Mouse (Mus musculus) MEL (cell line): ENCODE measurements around the gene Gmppb. TPM values are rescaled to one million over a fixed set of nuclear protein-coding genes. Genes with fewer than 3 reads are reported as not detected.

Experiments used
- DNase-seq: peaks from one replicate; pipeline ENCODE4 v3.0.0; 2011; ENCODE audit warnings: low read depth, low spot score
- H3K27ac ChIP-seq: 2 replicates; pipeline ENCODE4 v1.5.1; 2012; ENCODE audit warnings: low read depth, mild to moderate bottlenecking, control low read depth, low read length, moderate library complexity; ENCODE audit not compliant: control insufficient read depth
- H3K27me3 ChIP-seq, 2 experiments: fragments of 150-350 bp in 1 of 2; sonication (generic) in 1 of 2; 2 replicates each; pipeline ENCODE4 v1.6.1; 2012; ENCODE audit warnings: low read length in 2 of 2, mild to moderate bottlenecking in 2 of 2, improper control_type of control experiment in 1 of 2, moderate library complexity in 1 of 2; ENCODE audit not compliant: insufficient read depth in 2 of 2, control insufficient read depth in 1 of 2
- H3K36me3 ChIP-seq, 2 experiments: 2 replicates each; pipeline ENCODE4 v1.6.1; 2012 to 2014; ENCODE audit warnings: low read length in 2 of 2, improper control_type of control experiment in 1 of 2, inconsistent platforms in 1 of 2, mild to moderate bottlenecking in 1 of 2; ENCODE audit not compliant: insufficient read depth in 2 of 2, control insufficient read depth in 1 of 2
- H3K4me1 ChIP-seq, 2 experiments: fragments of 150-350 bp in 1 of 2; sonication (generic) in 1 of 2; 2 replicates each; pipeline ENCODE4 v1.6.1; 2012; ENCODE audit warnings: low read length in 2 of 2, improper control_type of control experiment in 1 of 2, mild to moderate bottlenecking in 1 of 2; ENCODE audit not compliant: insufficient read depth in 2 of 2, control insufficient read depth in 1 of 2
- H3K4me3 ChIP-seq, 2 experiments: fragments of 150-350 bp in 1 of 2; sonication (generic) in 1 of 2; 2 replicates each; pipeline ENCODE4 v1.5.1; 2012; ENCODE audit warnings: low read depth in 2 of 2, low read length in 2 of 2, mild to moderate bottlenecking in 2 of 2, moderate library complexity in 2 of 2, control low read depth in 1 of 2, improper control_type of control experiment in 1 of 2; ENCODE audit not compliant: control insufficient read depth in 1 of 2, insufficient read depth in 1 of 2
- H3K79me2 ChIP-seq: 2 replicates; pipeline ENCODE4 v1.6.1; 2012; ENCODE audit warnings: mild to moderate bottlenecking, low read length, moderate library complexity; ENCODE audit not compliant: control insufficient read depth, poor library complexity, insufficient read depth
- H3K9ac ChIP-seq: 2 replicates; pipeline ENCODE4 v1.6.1; 2012; ENCODE audit warnings: low read depth, mild to moderate bottlenecking, control low read depth, low read length, moderate library complexity; ENCODE audit not compliant: control insufficient read depth, poor library complexity, severe bottlenecking
- H3K9me3 ChIP-seq: fragments of 150-350 bp; sonication (generic); replicated peaks from 2 replicates; pipeline ENCODE4 v1.6.1; 2012; ENCODE audit warnings: mild to moderate bottlenecking, low read length, improper control_type of control experiment, moderate library complexity; ENCODE audit not compliant: insufficient read depth
- CTCF ChIP-seq, 3 experiments: IDR thresholded peaks in 2 of 3; conservative IDR thresholded peaks in 1 of 3; 2 replicates each; pipeline ENCODE4 v1.5.1; 2011 to 2012; ENCODE audit warnings: low read length in 3 of 3, low read depth in 2 of 3, mild to moderate bottlenecking in 2 of 3, improper control_type of control experiment in 1 of 3, inconsistent platforms in 1 of 3, mixed read lengths in 1 of 3, moderate library complexity in 1 of 3; ENCODE audit not compliant: control insufficient read depth in 1 of 3, insufficient read depth in 1 of 3, poor library complexity in 1 of 3, severe bottlenecking in 1 of 3
- E2F4 ChIP-seq: IDR thresholded peaks from 2 replicates; pipeline ENCODE4 v1.6.1; 2011; ENCODE audit warnings: low read depth, low read length, improper control_type of control experiment, borderline replicate concordance
- ELF1 ChIP-seq: IDR thresholded peaks from 2 replicates; pipeline ENCODE4 v1.6.1; 2014; ENCODE audit warnings: low read depth, mild to moderate bottlenecking, inconsistent platforms, low read length, improper control_type of control experiment, moderate library complexity
- EP300 ChIP-seq, 2 experiments: IDR thresholded peaks; 2 replicates each; pipeline ENCODE4 v1.6.1; 2011; ENCODE audit warnings: improper control_type of control experiment in 2 of 2, low read length in 2 of 2, low read depth in 1 of 2, mild to moderate bottlenecking in 1 of 2
- GABPA ChIP-seq: IDR thresholded peaks from 2 replicates; pipeline ENCODE4 v1.6.1; 2012; ENCODE audit warnings: low read depth, mild to moderate bottlenecking, inconsistent platforms, low read length, improper control_type of control experiment, moderate library complexity
- HCFC1 ChIP-seq: IDR thresholded peaks from 2 replicates; pipeline ENCODE4 v1.6.1; 2012; ENCODE audit warnings: low read depth, mild to moderate bottlenecking, inconsistent platforms, low read length, improper control_type of control experiment, moderate library complexity
- JUND ChIP-seq: IDR thresholded peaks from 2 replicates; pipeline ENCODE4 v1.6.1; 2011; ENCODE audit warnings: low read depth, mild to moderate bottlenecking, improper control_type of control experiment, low read length
- KAT2A ChIP-seq: conservative IDR thresholded peaks from 2 replicates; pipeline ENCODE4 v1.6.1; 2012; ENCODE audit warnings: low read depth, low read length, improper control_type of control experiment, inconsistent platforms
- MAFK ChIP-seq: IDR thresholded peaks from 2 replicates; pipeline ENCODE4 v1.6.1; 2011; ENCODE audit warnings: low read depth, mild to moderate bottlenecking, low read length, improper control_type of control experiment, borderline replicate concordance
- MAX ChIP-seq: IDR thresholded peaks from 2 replicates; pipeline ENCODE4 v1.6.1; 2011; ENCODE audit warnings: low read length, improper control_type of control experiment
- MAZ ChIP-seq: IDR thresholded peaks from 2 replicates; pipeline ENCODE4 v1.6.1; 2012; ENCODE audit warnings: low read depth, mild to moderate bottlenecking, inconsistent platforms, low read length, improper control_type of control experiment
- MEF2A ChIP-seq: IDR thresholded peaks from 2 replicates; pipeline ENCODE4 v1.6.1; 2014; ENCODE audit warnings: low read depth, mild to moderate bottlenecking, inconsistent platforms, low read length, improper control_type of control experiment; ENCODE audit not compliant: poor library complexity, insufficient replicate concordance, severe bottlenecking; ENCODE audit errors: extremely low read depth
- MXI1 ChIP-seq: IDR thresholded peaks from 2 replicates; pipeline ENCODE4 v1.6.1; 2011; ENCODE audit warnings: mild to moderate bottlenecking, low read depth, low read length, improper control_type of control experiment
- NELFE ChIP-seq: IDR thresholded peaks from 2 replicates; pipeline ENCODE4 v1.6.1; 2011; ENCODE audit warnings: low read depth, low read length, improper control_type of control experiment
- NRF1 ChIP-seq: IDR thresholded peaks from 2 replicates; pipeline ENCODE4 v1.6.1; 2014; ENCODE audit warnings: low read depth, mild to moderate bottlenecking, inconsistent platforms, low read length, improper control_type of control experiment, moderate library complexity; ENCODE audit not compliant: poor library complexity, insufficient read depth, severe bottlenecking
- POLR2AphosphoS2 ChIP-seq: IDR thresholded peaks from 2 replicates; pipeline ENCODE4 v1.6.1; 2011; ENCODE audit warnings: low read length, improper control_type of control experiment
- TBP ChIP-seq: IDR thresholded peaks from 2 replicates; pipeline ENCODE4 v1.8.0; 2011; ENCODE audit warnings: low read depth, low read length, improper control_type of control experiment
- TCF12 ChIP-seq: IDR thresholded peaks from 2 replicates; pipeline ENCODE4 v1.6.1; 2014; ENCODE audit warnings: low read depth, mild to moderate bottlenecking, inconsistent platforms, low read length, improper control_type of control experiment, moderate library complexity
- UBTF ChIP-seq: IDR thresholded peaks from 2 replicates; pipeline ENCODE4 v1.6.1; 2012; ENCODE audit warnings: low read depth, mild to moderate bottlenecking, inconsistent platforms, low read length, improper control_type of control experiment, moderate library complexity, borderline replicate concordance; ENCODE audit not compliant: insufficient read depth
- USF2 ChIP-seq, 2 experiments: IDR thresholded peaks; 2 replicates each; pipeline ENCODE4 v1.6.1; 2011 to 2012; ENCODE audit warnings: improper control_type of control experiment in 2 of 2, low read length in 2 of 2, borderline replicate concordance in 1 of 2, inconsistent platforms in 1 of 2, low read depth in 1 of 2, mild to moderate bottlenecking in 1 of 2; ENCODE audit not compliant: insufficient read depth in 1 of 2
- ZMIZ1 ChIP-seq: IDR thresholded peaks from 2 replicates; pipeline ENCODE4 v1.6.1; 2012; ENCODE audit warnings: low read depth, mild to moderate bottlenecking, inconsistent platforms, low read length, improper control_type of control experiment, moderate library complexity
- ZNF384 ChIP-seq: IDR thresholded peaks from 2 replicates; pipeline ENCODE4 v1.6.1; 2012; ENCODE audit warnings: low read depth, mild to moderate bottlenecking, inconsistent platforms, low read length, improper control_type of control experiment
- polyA plus RNA-seq, 2 experiments: library from polyadenylated mRNA; stranded (reverse) in 1 of 2; unstranded in 1 of 2; fragments of >175 nt in 1 of 2; fragments of >200 nt in 1 of 2; gene quantifications; 2 replicates each; pipeline versions ENCODE4 v1.2.1 to v1.2.4; 2012; ENCODE audit warnings: low replicate concordance in 2 of 2, low read depth in 1 of 2; ENCODE audit not compliant: insufficient read length in 2 of 2, insufficient read depth in 1 of 2, missing spikeins in 1 of 2
- total RNA-seq: library from RNA; depleted of rRNA; stranded (reverse); fragments of 300-350 nt; gene quantifications from 2 replicates; pipeline ENCODE4 v1.2.3, GENCODE M21; 2012

Gmppb gene
- total and polyA plus RNA-seq, 3 experiments: 26.2 to 38.1 TPM; not detected in 1

- peaks cover under 1 to 7% of the 10 kb centered on the region in 2 experiments; a peak in 3 of 4 replicates for H3K4me1 ChIP-seq
- H3K9me3 ChIP-seq: no peaks in the 10 kb centered on the region
- peaks cover 10% of the 10 kb centered on the region for H3K79me2 ChIP-seq
- H3K27ac ChIP-seq: no peak overlapping the region
- peaks cover 0 to 3% of the 10 kb centered on the region in 2 experiments; a peak in 1 of 4 replicates for H3K36me3 ChIP-seq
- no peak overlapping the region for H3K4me3 ChIP-seq
- TF ChIP-seq MXI1: no peak
- TF ChIP-seq E2F4: no peak
- TF ChIP-seq JUND: no peak
- no peak for TF ChIP-seq HCFC1
- TF ChIP-seq ZMIZ1: no peak
- TF ChIP-seq MAZ: no peak
- H3K27me3 ChIP-seq: no peaks in the 10 kb centered on the region
- no peak overlapping the region for H3K9ac ChIP-seq
- DNase-seq: no peak
Measured at GRCm38 (mm10) chr9:108090611-108091120, 41.6 kb downstream of the Gmppb start.

GRCm38 (mm10) chr9:108093586-108093985 is 44.5 kb downstream of the Gmppb start:
- H3K79me2 ChIP-seq: peaks cover 10% of the 10 kb centered on the region
- no peaks in the 10 kb centered on the region for H3K9me3 ChIP-seq
- H3K27me3 ChIP-seq: no peaks in the 10 kb centered on the region
- H3K27ac ChIP-seq: 0 out of 2 replicates have a peak overlapping the region, but pooled peaks have one; percentile 2
- H3K9ac ChIP-seq: peak overlapping the region; percentile 93
- TF ChIP-seq GABPA (no peak), TBP (no peak), ZNF384 (no peak)
- TF ChIP-seq, all 39 proteins: peak for 0
- no peak for DNase-seq
- Histone ChIP-seq H3K4me3 (peak overlapping the region; percentile 77 to 82), H3K36me3 (no peaks in the 10 kb centered on the region; a peak in 1 of 4 replicates), H3K4me1 (peaks cover 3 to 10% of the 10 kb centered on the region in 2 experiments; a peak in 3 of 4 replicates)

GRCm38 (mm10) chr9:108094184-108094941 is 45.3 kb downstream of the Gmppb start, which contains the start of gene Apeh:
Gene Apeh, minus strand, starts transcription at chr9:108094606.
- no peaks in the 10 kb centered on the region; a peak in 1 of 4 replicates for H3K36me3 ChIP-seq
- H3K9ac ChIP-seq: peak within 1 kb of the TSS; percentile 93
- H3K4me3 ChIP-seq: peak within 1 kb of the TSS; percentile 77 to 82
- H3K27me3 ChIP-seq: no peaks in the 10 kb centered on the region
- H3K27ac ChIP-seq: peak within 1 kb of the TSS; percentile 86
- peaks cover 3 to 10% of the 10 kb centered on the region in 2 experiments; a peak in 3 of 4 replicates for H3K4me1 ChIP-seq
- H3K79me2 ChIP-seq: peaks cover 10% of the 10 kb centered on the region
- H3K9me3 ChIP-seq: no peaks in the 10 kb centered on the region
- DNase-seq: peak; percentile 97
- TF ChIP-seq TBP (0 out of 2 replicates have a peak, but pooled peaks have one; percentile 18), MAX (no peak; the same call in 1 of the 2 replicates), ZNF384 (no peak), KAT2A (no peak), MAFK (no peak), CTCF (IDR thresholded peaks at IDR 0.05 in 2 of 3, conservative IDR thresholded peaks at IDR 0.05 in 1 of 3; ENCODE audit: control insufficient read depth in 1 of 3, insufficient read depth in 1 of 3, low read depth in 2 of 3, low read length in 3 of 3, poor library complexity in 1 of 3, severe bottlenecking in 1 of 3) (no peak), TCF12 (0 out of 2 replicates have a peak, but pooled peaks have one; percentile 24), ELF1 (peak; percentile 93), NRF1 (no peak), EP300 (IDR thresholded peaks at IDR 0.05; ENCODE audit: low read depth in 1 of 2, low read length in 2 of 2) (no peak), MEF2A (no peak), USF2 (IDR thresholded peaks at IDR 0.05; ENCODE audit: borderline replicate concordance in 1 of 2, insufficient read depth in 1 of 2, low read depth in 1 of 2, low read length in 2 of 2) (no peak), POLR2AphosphoS2 (peak; percentile 84), UBTF (no peak), NELFE (peak; percentile 87), E2F4 (no peak)
